Mouse (Mus musculus) spleen, embryonic (tissue): Measurements from ENCODE around the gene Gm45015.
"Not testable (repeated sequence)": the region's sequence is repeated elsewhere in the genome, so short reads cannot be mapped to it uniquely, and the experiment has no call there.

Experiments
- CTCF ChIA-PET: fragments of 350-600 bp; sonication (Branson Sonifier 250); formaldehyde crosslinking; loops from one replicate; lab custom pipeline; 2022; lab: Charles Lee

Gene Gm45015

GRCm38 (mm10) chrX:73336740-73337139 lies at the start of gene Gm45015:
TSS of gene Gm45015 (minus strand) at chrX:73336840.
- CTCF ChIA-PET = no interaction called here

GRCm38 (mm10) chrX:73384924-73385323 lies 48.3 kb upstream of the Gm45015 start:
- CTCF ChIA-PET = no interaction called here

GRCm38 (mm10) chrX:73384419-73384818 lies 47.8 kb upstream of the Gm45015 start:
- CTCF ChIA-PET = no interaction called here

GRCm38 (mm10) chrX:73363291-73363690 lies 26.7 kb upstream of the Gm45015 start:
- CTCF ChIA-PET = interaction anchor here (0.6 kb wide), 1 partner anchor 1549 kb away, joined by 4 read pairs; no protein-coding TSS in a partner anchor

GRCm38 (mm10) chrX:73356719-73357118 lies 20.1 kb upstream of the Gm45015 start:
- CTCF ChIA-PET = no interaction called here

GRCm38 (mm10) chrX:73356163-73356562 lies 19.5 kb upstream of the Gm45015 start:
- CTCF ChIA-PET = no interaction called here

GRCm38 (mm10) chrX:73344346-73344745 lies 7.7 kb upstream of the Gm45015 start:
- CTCF ChIA-PET = interaction anchor here (0.7 kb wide), 1 partner anchor 929 kb away, joined by 3 read pairs; no protein-coding TSS in a partner anchor

GRCm38 (mm10) chrX:73343802-73344201 lies 7.2 kb upstream of the Gm45015 start:
- CTCF ChIA-PET = no interaction called here

- CTCF ChIA-PET = no interaction called here
Measured at GRCm38 (mm10) chrX:73342941-73343735, 6.5 kb upstream of the Gm45015 start.

- CTCF ChIA-PET = no interaction called here
Measured at GRCm38 (mm10) chrX:73342483-73342895, 5.8 kb upstream of the Gm45015 start, which contains the start of gene Zfp275. TSS of gene Zfp275 (plus strand) at chrX:73342621.

GRCm38 (mm10) chrX:73342068-73342467 lies 5.4 kb upstream of the Gm45015 start:
- CTCF ChIA-PET = no interaction called here

GRCm38 (mm10) chrX:73341473-73341872 lies 4.8 kb upstream of the Gm45015 start:
- CTCF ChIA-PET = no interaction called here

- CTCF ChIA-PET = no interaction called here
Measured at GRCm38 (mm10) chrX:73333548-73333947, 3.1 kb downstream of the Gm45015 start.

GRCm38 (mm10) chrX:73327215-73327614 lies 9.4 kb downstream of the Gm45015 start:
- CTCF ChIA-PET = no interaction called here

GRCm38 (mm10) chrX:73321029-73321428 lies 15.6 kb downstream of the Gm45015 start:
- CTCF ChIA-PET = no interaction called here

- CTCF ChIA-PET = no interaction called here
Measured at GRCm38 (mm10) chrX:73312522-73312921, 24.1 kb downstream of the Gm45015 start.

- CTCF ChIA-PET = not testable (repeated sequence)
Measured at GRCm38 (mm10) chrX:73295745-73296144, 40.9 kb downstream of the Gm45015 start.

- CTCF ChIA-PET = not testable (repeated sequence)
Measured at GRCm38 (mm10) chrX:73292876-73293275, 43.8 kb downstream of the Gm45015 start, which contains the start of the genes Xlr5a and Xlr5c. TSS of gene Xlr5a (minus strand) at chrX:73292976. TSS of gene Xlr5c (minus strand) at chrX:73292976.
